Mouse (Mus musculus) testis, postnatal 14 days (tissue): Measurements from ENCODE around the gene Nr5a1.

ENCODE experiments used
- DNase-seq: peaks from one replicate; pipeline ENCODE4 v3.0.0; 2021; ENCODE audit warnings: low spot score

Gene Nr5a1

GRCm38 (mm10) chr2:38714324-38714723 is at the start of gene Nr5a1:
TSS of gene Nr5a1 (minus strand) at chr2:38714542.
- peak; percentile 68 for DNase-seq

GRCm38 (mm10) chr2:38739847-38740246 is 25.5 kb upstream of the Nr5a1 start:
- DNase-seq, result no peak

- DNase-seq, result peak; percentile 33
These were observed 25.1 kb upstream of the Nr5a1 start for GRCm38 (mm10) chr2:38739410-38739809.

- no peak for DNase-seq
These were observed 24.4 kb upstream of the Nr5a1 start for GRCm38 (mm10) chr2:38738601-38739301.

- DNase-seq, result no peak
These were observed 21.4 kb upstream of the Nr5a1 start for GRCm38 (mm10) chr2:38735740-38736139.

- DNase-seq, result peak; percentile 72
These were observed 20.4 kb upstream of the Nr5a1 start for GRCm38 (mm10) chr2:38734721-38735120.

GRCm38 (mm10) chr2:38730331-38730827 is 16.0 kb upstream of the Nr5a1 start:
- DNase-seq, result no peak

GRCm38 (mm10) chr2:38725427-38725826 is 11.1 kb upstream of the Nr5a1 start:
- no peak for DNase-seq

- DNase-seq, result peak; percentile 57
These were observed 9.0 kb upstream of the Nr5a1 start for GRCm38 (mm10) chr2:38723378-38723777.

- DNase-seq, result no peak
These were observed 7.7 kb upstream of the Nr5a1 start for GRCm38 (mm10) chr2:38722076-38722475.

GRCm38 (mm10) chr2:38720661-38721060 is 6.3 kb upstream of the Nr5a1 start:
- DNase-seq, result no peak

GRCm38 (mm10) chr2:38719354-38719753 is 5.0 kb upstream of the Nr5a1 start:
- peak; percentile 44 for DNase-seq

GRCm38 (mm10) chr2:38718676-38719075 is 4.3 kb upstream of the Nr5a1 start:
- DNase-seq, result peak; percentile 33

- DNase-seq, result no peak
These were observed 3.1 kb upstream of the Nr5a1 start for GRCm38 (mm10) chr2:38717436-38717835.

GRCm38 (mm10) chr2:38713596-38713995 is 746 bp downstream of the Nr5a1 start:
- no peak for DNase-seq

- DNase-seq, result no peak
These were observed 1.6 kb downstream of the Nr5a1 start for GRCm38 (mm10) chr2:38712769-38713125.

- DNase-seq, result no peak
These were observed 2.1 kb downstream of the Nr5a1 start for GRCm38 (mm10) chr2:38712076-38712768.

- no peak for DNase-seq
These were observed 2.9 kb downstream of the Nr5a1 start for GRCm38 (mm10) chr2:38711421-38711861.

GRCm38 (mm10) chr2:38710304-38711241 is 3.8 kb downstream of the Nr5a1 start:
- peak; percentile 24 for DNase-seq

- no peak for DNase-seq
These were observed 5.2 kb downstream of the Nr5a1 start for GRCm38 (mm10) chr2:38708907-38709688.

- no peak for DNase-seq
These were observed 7.7 kb downstream of the Nr5a1 start for GRCm38 (mm10) chr2:38706661-38707060.
